In the genomic region with DNA sequence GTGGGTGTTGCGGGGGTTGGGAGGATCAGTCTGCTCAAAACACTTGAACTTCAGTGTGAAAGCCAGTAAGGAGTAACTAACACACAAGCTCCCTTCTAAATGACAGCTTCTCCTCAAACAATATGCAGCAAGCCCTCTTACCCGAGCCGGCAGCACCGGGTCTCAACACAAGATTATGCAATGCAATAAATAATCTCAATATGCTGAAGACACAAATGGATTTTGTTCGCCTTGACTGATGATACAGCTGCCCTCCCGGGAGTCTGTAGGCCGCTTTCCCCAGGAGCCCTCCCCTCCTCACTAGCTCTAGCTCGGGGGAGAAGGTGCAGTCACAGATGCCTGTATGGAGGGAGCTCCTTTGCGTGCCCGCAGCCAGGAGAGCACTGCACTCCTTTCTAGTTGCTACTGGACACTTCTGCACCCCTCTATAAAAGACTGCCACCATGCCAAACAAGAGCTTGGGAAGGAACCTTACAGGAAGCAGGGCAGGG, we compare ENCODE assay signal across 14 mouse cellular contexts. TPM values are rescaled to one million over a fixed set of nuclear protein-coding genes. Genes with fewer than 3 reads are reported as not detected.
DNase-seq lines count a peak whose midpoint lies in the region; ATAC-seq lines count a peak whose summit lies in the region.
"Had no signal": no experiment of that assay in that cellular context is flagged by ENCODE, and none has a peak within 500 bp of the region (broad histone marks: within the 10 kb centered on the region; RNA-seq: fewer than 3 reads in every experiment).

No protein-coding gene starts in this region.

- H3K9ac ChIP-seq in hindbrain, embryonic 16.5 days (ENCODE audit: low read depth, low read length) = peak overlapping the region; percentile 75
- H3K9ac ChIP-seq in neural tube, embryonic 13.5 days = peak overlapping the region; percentile 79
- H3K9ac ChIP-seq: embryonic facial prominence, embryonic 12.5 days; liver, embryonic 15.5 days had no signal

- H3K27ac ChIP-seq in hindbrain, embryonic 16.5 days (ENCODE audit: low read depth, low read length) = peak overlapping the region; percentile 84
- peak overlapping the region; percentile 83 for H3K27ac ChIP-seq in neural tube, embryonic 13.5 days (replicated peaks)
- H3K27ac ChIP-seq: embryonic facial prominence, embryonic 12.5 days; liver, embryonic 15.5 days had no signal

- peaks cover 7% of the 10 kb centered on the region for H3K36me3 ChIP-seq in hindbrain, embryonic 16.5 days (ENCODE audit: control insufficient read depth, insufficient read depth, low read length)
- H3K36me3 ChIP-seq in neural tube, embryonic 13.5 days = peaks cover 9% of the 10 kb centered on the region; the same call in 1 of the 2 replicates
- H3K36me3 ChIP-seq: embryonic facial prominence, embryonic 12.5 days; liver, embryonic 15.5 days had no signal

- ATAC-seq in frontal cortex, adult (ENCODE audit: low TSS enrichment) = peak; percentile 32
- no peak for ATAC-seq in hindbrain, embryonic 16.5 days
- ATAC-seq in neural tube, embryonic 13.5 days (ENCODE audit: low read depth) = 0 out of 2 replicates have a peak, but pooled peaks have one; percentile 6
- no peak for ATAC-seq in monocyte, adult 5-6 weeks (replicated peaks; ENCODE audit: insufficient number of reproducible peaks, low FRiP score, low TSS enrichment, poor library complexity, severe bottlenecking)

- no peaks in the 10 kb centered on the region for H3K9me3 ChIP-seq in hindbrain, embryonic 16.5 days (ENCODE audit: control insufficient read depth, low read length)
- no peaks in the 10 kb centered on the region for H3K9me3 ChIP-seq in neural tube, embryonic 13.5 days
- H3K9me3 ChIP-seq: embryonic facial prominence, embryonic 12.5 days; liver, embryonic 15.5 days had no signal

- no peak for DNase-seq in frontal cortex, postnatal 25 days (ENCODE audit: low spot score in 2 of 2)
- peak; percentile 52 to 59 for DNase-seq in cerebellum, postnatal 14 days
- DNase-seq in gastrocnemius, postnatal 4 days (ENCODE audit: low spot score in 2 of 2) = no peak
- no peak for DNase-seq in gastrocnemius, postnatal 10 days
- DNase-seq: adrenal gland, postnatal 14 days; gastrocnemius, postnatal 25 days; heart, postnatal 14 days; kidney, postnatal 4 days had no signal

- H3K4me3 ChIP-seq in hindbrain, embryonic 16.5 days (ENCODE audit: low read length) = peak overlapping the region; percentile 68
- H3K4me3 ChIP-seq in neural tube, embryonic 13.5 days = peak overlapping the region; percentile 56
- H3K4me3 ChIP-seq: embryonic facial prominence, embryonic 12.5 days; liver, embryonic 15.5 days had no signal

- peaks cover 12% of the 10 kb centered on the region for H3K4me1 ChIP-seq in hindbrain, embryonic 16.5 days (ENCODE audit: control insufficient read depth, insufficient read depth, low read depth, low read length)
- peaks cover 31% of the 10 kb centered on the region for H3K4me1 ChIP-seq in neural tube, embryonic 13.5 days (replicated peaks)
- H3K4me1 ChIP-seq: embryonic facial prominence, embryonic 12.5 days; liver, embryonic 15.5 days had no signal

- 30% methylated on average over 10 of the region's 10 CpGs for WGBS in hindbrain, embryonic 16.5 days
- 30% methylated on average over 10 of the region's 10 CpGs for WGBS in neural tube, embryonic 13.5 days

- H3K4me2 ChIP-seq in hindbrain, embryonic 16.5 days (ENCODE audit: low read length) = peak overlapping the region; percentile 71
- peak overlapping the region; percentile 69 for H3K4me2 ChIP-seq in neural tube, embryonic 13.5 days
- H3K4me2 ChIP-seq: embryonic facial prominence, embryonic 12.5 days; liver, embryonic 15.5 days had no signal

- H3K27me3 ChIP-seq in hindbrain, embryonic 16.5 days (replicated peaks; ENCODE audit: control insufficient read depth, insufficient read depth, low read length) = no peaks in the 10 kb centered on the region
- no peaks in the 10 kb centered on the region for H3K27me3 ChIP-seq in neural tube, embryonic 13.5 days
- H3K27me3 ChIP-seq: embryonic facial prominence, embryonic 12.5 days; liver, embryonic 15.5 days had no signal

RNA-seq across cellular contexts. Expression of a gene that starts 3.1 kb away (rescaled TPM):
- polyA plus RNA-seq in hindbrain, embryonic 16.5 days (2015; fragmentation: Nextera tagmentation; extraction: Ambion mirVana) = 92.4 and 96.7 TPM in 2 replicates
- 82.3 and 87.9 TPM in 2 replicates for polyA plus RNA-seq in neural tube, embryonic 13.5 days (2015; fragmentation: Nextera tagmentation; extraction: Ambion mirVana)
- 1 to 10 TPM in 1 of 2 experiments, under 1 TPM in 1; 0.96 to 1.2 TPM for total RNA-seq in gastrocnemius, postnatal 4 days (2021)
- 1 to 10 TPM in 1 of 2 experiments, under 1 TPM in 1; 0.52 to 1.1 TPM for total RNA-seq in gastrocnemius, postnatal 10 days (2021)
- total RNA-seq in monocyte, adult 5-6 weeks (2017) = not detected in 3 replicates

Comparison
In these comparisons a context has a peak if more than half of its experiments do, and no peak if none do; other contexts are left out.
1. ATAC-seq: peak in frontal cortex, adult (single experiment) and neural tube, embryonic 13.5 days (single experiment); none in hindbrain, embryonic 16.5 days (single experiment) and monocyte, adult 5-6 weeks (single experiment).
2. DNase-seq: peak in cerebellum, postnatal 14 days (2 of 2); none in frontal cortex, postnatal 25 days (0 of 2), gastrocnemius, postnatal 4 days (0 of 2) and gastrocnemius, postnatal 10 days (single experiment).